Mouse (Mus musculus): ENCODE results near the gene Adam12. TPM values are rescaled to one million over a fixed set of nuclear protein-coding genes. Genes with fewer than 3 reads are reported as not detected.

Adam12 gene
- polyA plus RNA-seq, 1 experiment from 2014 or later: 2.7 TPM

DNA sequence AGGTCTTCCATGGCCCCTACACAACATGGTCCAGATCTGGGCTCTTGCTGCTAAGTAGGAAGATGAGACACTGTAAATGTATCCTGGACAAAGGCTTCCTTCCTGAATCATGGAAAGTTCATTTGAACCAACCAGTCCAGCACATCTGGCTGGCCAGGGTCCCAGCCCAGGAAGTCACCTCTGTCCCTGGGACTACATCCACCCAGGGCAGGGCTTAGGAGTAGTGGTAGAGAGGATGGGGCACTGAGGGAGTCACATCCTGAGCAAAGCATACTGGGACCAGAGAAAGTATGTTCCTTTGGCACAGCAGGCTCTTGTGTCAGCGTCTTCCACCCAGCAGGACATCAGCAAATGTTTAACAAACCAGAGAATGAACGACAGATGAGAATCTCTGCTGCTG is 306.2 kb downstream of the Adam12 start:
- Histone ChIP-seq H3K9me3 (ENCODE audit: control insufficient read depth, low read length) (no peaks in the 10 kb centered on the region), H3K9ac (ENCODE audit: low read length) (no peak overlapping the region), H3K36me3 (ENCODE audit: control insufficient read depth, insufficient read depth, low read length) (no peaks in the 10 kb centered on the region), H3K4me2 (ENCODE audit: low read depth, severe bottlenecking) (no peak overlapping the region), H3K27me3 (ENCODE audit: control insufficient read depth, insufficient read depth, low read length) (no peaks in the 10 kb centered on the region), H3K27ac (replicated peaks; ENCODE audit: low read depth, low read length) (no peak overlapping the region), H3K4me3 (ENCODE audit: low read depth, low read length) (no peak overlapping the region), H3K4me1 (ENCODE audit: control insufficient read depth, insufficient read depth, low read length) (no peaks in the 10 kb centered on the region)
- 82% methylated on average over 2 of the region's 2 CpGs for WGBS
- no peak for DNase-seq (ENCODE audit: low spot score)
- ATAC-seq (ENCODE audit: insufficient number of reproducible peaks, low FRiP score, low TSS enrichment, low read depth): no peak

- no peaks in the 10 kb centered on the region for H3K27me3 ChIP-seq (ENCODE audit: control insufficient read depth, insufficient read depth, low read length)
- no peak for ATAC-seq (ENCODE audit: insufficient number of reproducible peaks, low FRiP score, low TSS enrichment, low read depth)
Observed at GRCm38 (mm10) chr7:133923994-133924393, 308.0 kb downstream of the Adam12 start.

DNA sequence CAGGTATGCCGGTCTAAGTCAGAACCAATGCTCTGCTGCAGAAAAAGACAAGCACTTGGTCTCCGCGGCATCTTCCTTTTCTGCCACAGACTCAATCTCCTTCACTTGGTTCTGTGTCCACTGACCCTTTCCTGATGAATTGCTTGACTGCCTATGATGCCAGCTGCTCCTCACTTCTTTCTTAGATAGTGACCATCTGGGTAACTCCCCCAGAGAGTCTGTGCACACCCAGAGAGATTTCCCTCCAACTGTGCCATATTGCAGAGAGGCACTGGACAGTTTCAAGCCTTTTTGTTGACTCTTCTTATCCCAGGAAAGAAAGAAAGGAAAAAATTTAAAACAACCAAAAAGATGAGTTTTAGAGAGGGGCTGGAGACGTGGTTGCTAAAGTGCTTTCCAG is 310.7 kb downstream of the Adam12 start:
- WGBS: 95% methylated on average over 4 of the region's 4 CpGs
- no peaks in the 10 kb centered on the region for H3K36me3 ChIP-seq (ENCODE audit: control insufficient read depth, insufficient read depth, low read length)

More at GRCm38 (mm10) chr7:133923994-133924393, 308.0 kb downstream of the Adam12 start:
- H3K4me3 ChIP-seq (ENCODE audit: low read depth, low read length): no peak overlapping the region
- no peak overlapping the region for H3K4me2 ChIP-seq (ENCODE audit: low read depth, severe bottlenecking)
- H3K4me1 ChIP-seq (ENCODE audit: control insufficient read depth, insufficient read depth, low read length): no peaks in the 10 kb centered on the region
- H3K27ac ChIP-seq (replicated peaks; ENCODE audit: low read depth, low read length): no peak overlapping the region
- H3K9me3 ChIP-seq (ENCODE audit: control insufficient read depth, low read length): no peaks in the 10 kb centered on the region
- no peak for DNase-seq (ENCODE audit: low spot score)
- H3K9ac ChIP-seq (ENCODE audit: low read length): no peak overlapping the region
- no peaks in the 10 kb centered on the region for H3K36me3 ChIP-seq (ENCODE audit: control insufficient read depth, insufficient read depth, low read length)
- WGBS: 35% methylated on average over 6 of the region's 6 CpGs

DNA sequence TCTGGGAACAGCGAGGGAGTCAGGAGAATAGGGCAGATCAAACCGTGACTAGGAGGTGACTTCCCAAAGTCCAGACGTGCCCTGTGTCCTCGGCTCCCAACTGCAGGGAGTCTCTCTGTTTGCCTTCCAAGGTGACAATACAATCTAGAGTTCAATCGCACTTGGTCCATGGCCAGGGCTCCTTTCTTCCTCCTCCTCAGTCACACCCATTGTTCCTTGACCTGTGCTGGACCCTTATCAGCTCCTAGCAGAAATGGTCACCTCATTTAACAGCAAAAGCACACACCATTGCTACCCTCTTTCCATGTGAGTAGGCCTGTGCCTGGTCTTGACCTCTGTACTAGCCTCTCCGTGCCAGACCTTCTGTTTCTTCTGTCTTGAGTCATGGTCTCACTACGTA is 311.2 kb downstream of the Adam12 start:
- H3K4me2 ChIP-seq (ENCODE audit: low read depth, severe bottlenecking): no peak overlapping the region
- WGBS: 90% methylated on average over 7 of the region's 7 CpGs
- H3K4me1 ChIP-seq (ENCODE audit: control insufficient read depth, insufficient read depth, low read length): no peaks in the 10 kb centered on the region
- no peak for ATAC-seq (ENCODE audit: insufficient number of reproducible peaks, low FRiP score, low TSS enrichment, low read depth)
- no peak for DNase-seq (ENCODE audit: low spot score)
- H3K9me3 ChIP-seq (ENCODE audit: control insufficient read depth, low read length): no peaks in the 10 kb centered on the region
- H3K27me3 ChIP-seq (ENCODE audit: control insufficient read depth, insufficient read depth, low read length): no peaks in the 10 kb centered on the region
- no peak overlapping the region for H3K9ac ChIP-seq (ENCODE audit: low read length)
- H3K27ac ChIP-seq (replicated peaks; ENCODE audit: low read depth, low read length): no peak overlapping the region
- H3K4me3 ChIP-seq (ENCODE audit: low read depth, low read length): no peak overlapping the region
- no peaks in the 10 kb centered on the region for H3K36me3 ChIP-seq (ENCODE audit: control insufficient read depth, insufficient read depth, low read length)

More for the DNA sequence above, 310.7 kb downstream of the Adam12 start:
- no peak for ATAC-seq (ENCODE audit: insufficient number of reproducible peaks, low FRiP score, low TSS enrichment, low read depth)
- no peaks in the 10 kb centered on the region for H3K4me1 ChIP-seq (ENCODE audit: control insufficient read depth, insufficient read depth, low read length)
- no peak overlapping the region for H3K27ac ChIP-seq (replicated peaks; ENCODE audit: low read depth, low read length)
- H3K9ac ChIP-seq (ENCODE audit: low read length): no peak overlapping the region
- DNase-seq (ENCODE audit: low spot score): no peak
- no peaks in the 10 kb centered on the region for H3K27me3 ChIP-seq (ENCODE audit: control insufficient read depth, insufficient read depth, low read length)
- H3K4me3 ChIP-seq (ENCODE audit: low read depth, low read length): no peak overlapping the region
- H3K4me2 ChIP-seq (ENCODE audit: low read depth, severe bottlenecking): no peak overlapping the region
- no peaks in the 10 kb centered on the region for H3K9me3 ChIP-seq (ENCODE audit: control insufficient read depth, low read length)

- Histone ChIP-seq H3K4me1 (ENCODE audit: control insufficient read depth, insufficient read depth, low read length) (no peaks in the 10 kb centered on the region), H3K27me3 (ENCODE audit: control insufficient read depth, insufficient read depth, low read length) (no peaks in the 10 kb centered on the region), H3K27ac (replicated peaks; ENCODE audit: low read depth, low read length) (no peak overlapping the region), H3K36me3 (ENCODE audit: control insufficient read depth, insufficient read depth, low read length) (no peaks in the 10 kb centered on the region), H3K9me3 (ENCODE audit: control insufficient read depth, low read length) (no peaks in the 10 kb centered on the region), H3K9ac (ENCODE audit: low read length) (no peak overlapping the region), H3K4me2 (ENCODE audit: low read depth, severe bottlenecking) (no peak overlapping the region), H3K4me3 (ENCODE audit: low read depth, low read length) (no peak overlapping the region)
- ATAC-seq (ENCODE audit: insufficient number of reproducible peaks, low FRiP score, low TSS enrichment, low read depth): no peak
- DNase-seq (ENCODE audit: low spot score): no peak
- WGBS: 87% methylated on average over 5 of the region's 5 CpGs
Observed at GRCm38 (mm10) chr7:133919918-133920317, 312.0 kb downstream of the Adam12 start.

DNA sequence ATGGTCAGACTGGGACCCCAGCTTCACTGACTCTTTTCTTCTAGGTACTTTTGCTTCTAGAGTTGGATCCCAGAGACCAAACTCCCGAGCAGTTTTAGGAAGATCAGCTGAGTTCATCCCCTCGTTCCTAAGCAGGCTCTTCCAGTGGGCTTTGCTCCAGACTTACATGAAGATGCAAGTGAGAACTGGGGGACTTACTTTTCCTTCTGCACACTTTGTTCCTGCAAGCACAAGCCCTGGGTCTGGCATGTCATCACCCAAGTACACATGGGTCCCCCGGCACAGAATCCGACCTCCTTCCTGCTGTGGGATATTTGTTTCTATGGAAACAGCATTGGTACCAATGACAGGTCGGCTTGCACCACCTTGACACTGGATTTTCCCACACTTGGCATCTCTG is 312.6 kb downstream of the Adam12 start:
- WGBS: 71% methylated on average over 5 of the region's 5 CpGs
- DNase-seq (ENCODE audit: low spot score): no peak
- H3K27me3 ChIP-seq (ENCODE audit: control insufficient read depth, insufficient read depth, low read length): no peaks in the 10 kb centered on the region
- H3K36me3 ChIP-seq (ENCODE audit: control insufficient read depth, insufficient read depth, low read length): no peaks in the 10 kb centered on the region
- no peak overlapping the region for H3K9ac ChIP-seq (ENCODE audit: low read length)
- H3K4me3 ChIP-seq (ENCODE audit: low read depth, low read length): no peak overlapping the region
- H3K4me2 ChIP-seq (ENCODE audit: low read depth, severe bottlenecking): no peak overlapping the region
- ATAC-seq (ENCODE audit: insufficient number of reproducible peaks, low FRiP score, low TSS enrichment, low read depth): no peak
- no peaks in the 10 kb centered on the region for H3K4me1 ChIP-seq (ENCODE audit: control insufficient read depth, insufficient read depth, low read length)
- H3K27ac ChIP-seq (replicated peaks; ENCODE audit: low read depth, low read length): no peak overlapping the region
- no peaks in the 10 kb centered on the region for H3K9me3 ChIP-seq (ENCODE audit: control insufficient read depth, low read length)

DNA sequence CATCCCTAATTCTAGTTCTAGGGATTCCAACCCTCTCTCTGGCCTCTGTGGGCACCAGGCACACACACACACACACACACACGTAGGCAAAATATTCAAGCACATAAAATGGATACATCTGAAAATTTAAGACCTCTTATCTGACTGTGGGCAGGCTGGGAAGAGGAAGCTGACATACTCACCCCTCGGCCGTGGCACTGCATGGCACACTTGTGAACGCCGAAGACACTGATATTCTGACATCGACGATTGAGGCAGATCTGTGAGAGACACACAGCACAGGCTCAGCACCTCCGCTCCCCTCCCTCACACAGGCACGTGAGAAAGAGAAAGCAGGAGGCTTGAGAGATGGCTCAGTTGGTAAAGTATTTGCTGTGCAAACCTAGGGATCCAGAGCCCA is 315.7 kb downstream of the Adam12 start:
- 85% methylated on average over 9 of the region's 9 CpGs for WGBS

GRCm38 (mm10) chr7:133911881-133912280 is 320.1 kb downstream of the Adam12 start:
- Histone ChIP-seq H3K27me3 (ENCODE audit: control insufficient read depth, insufficient read depth, low read length) (no peaks in the 10 kb centered on the region), H3K4me2 (ENCODE audit: low read depth, severe bottlenecking) (no peak overlapping the region), H3K27ac (replicated peaks; ENCODE audit: low read depth, low read length) (no peak overlapping the region), H3K36me3 (ENCODE audit: control insufficient read depth, insufficient read depth, low read length) (no peaks in the 10 kb centered on the region), H3K9ac (ENCODE audit: low read length) (no peak overlapping the region), H3K9me3 (ENCODE audit: control insufficient read depth, low read length) (no peaks in the 10 kb centered on the region), H3K4me1 (ENCODE audit: control insufficient read depth, insufficient read depth, low read length) (no peaks in the 10 kb centered on the region), H3K4me3 (ENCODE audit: low read depth, low read length) (no peak overlapping the region)
- 90% methylated on average over 3 of the region's 3 CpGs for WGBS
- no peak for ATAC-seq (ENCODE audit: insufficient number of reproducible peaks, low FRiP score, low TSS enrichment, low read depth)
- no peak for DNase-seq (ENCODE audit: low spot score)

More for the DNA sequence above, 315.7 kb downstream of the Adam12 start:
- no peak overlapping the region for H3K27ac ChIP-seq (replicated peaks; ENCODE audit: low read depth, low read length)
- no peak overlapping the region for H3K9ac ChIP-seq (ENCODE audit: low read length)
- H3K4me2 ChIP-seq (ENCODE audit: low read depth, severe bottlenecking): no peak overlapping the region
- H3K4me1 ChIP-seq (ENCODE audit: control insufficient read depth, insufficient read depth, low read length): no peaks in the 10 kb centered on the region
- no peak for ATAC-seq (ENCODE audit: insufficient number of reproducible peaks, low FRiP score, low TSS enrichment, low read depth)
- no peaks in the 10 kb centered on the region for H3K9me3 ChIP-seq (ENCODE audit: control insufficient read depth, low read length)
- no peaks in the 10 kb centered on the region for H3K27me3 ChIP-seq (ENCODE audit: control insufficient read depth, insufficient read depth, low read length)
- no peaks in the 10 kb centered on the region for H3K36me3 ChIP-seq (ENCODE audit: control insufficient read depth, insufficient read depth, low read length)
- H3K4me3 ChIP-seq (ENCODE audit: low read depth, low read length): no peak overlapping the region
- DNase-seq (ENCODE audit: low spot score): no peak

- Histone ChIP-seq H3K9ac (ENCODE audit: low read length) (no peak overlapping the region), H3K4me1 (ENCODE audit: control insufficient read depth, insufficient read depth, low read length) (no peaks in the 10 kb centered on the region), H3K27me3 (ENCODE audit: control insufficient read depth, insufficient read depth, low read length) (no peaks in the 10 kb centered on the region), H3K4me3 (ENCODE audit: low read depth, low read length) (no peak overlapping the region), H3K36me3 (ENCODE audit: control insufficient read depth, insufficient read depth, low read length) (no peaks in the 10 kb centered on the region), H3K27ac (replicated peaks; ENCODE audit: low read depth, low read length) (no peak overlapping the region), H3K4me2 (ENCODE audit: low read depth, severe bottlenecking) (no peak overlapping the region), H3K9me3 (ENCODE audit: control insufficient read depth, low read length) (no peaks in the 10 kb centered on the region)
- ATAC-seq (ENCODE audit: insufficient number of reproducible peaks, low FRiP score, low TSS enrichment, low read depth): no peak
- no peak for DNase-seq (ENCODE audit: low spot score)
- WGBS: 28% methylated on average over 7 of the region's 7 CpGs
Observed at GRCm38 (mm10) chr7:133909833-133910375, 322.0 kb downstream of the Adam12 start.
